Mouse (Mus musculus) frontal cortex, postnatal 14 days (tissue): Measurements from ENCODE around the gene Rtn2.

ENCODE experiments used
- DNase-seq, 2 experiments: peaks; one replicate each; pipeline ENCODE4 v3.0.0; 2022; ENCODE audit warnings: low spot score in 2 of 2

Gene Rtn2

DNA sequence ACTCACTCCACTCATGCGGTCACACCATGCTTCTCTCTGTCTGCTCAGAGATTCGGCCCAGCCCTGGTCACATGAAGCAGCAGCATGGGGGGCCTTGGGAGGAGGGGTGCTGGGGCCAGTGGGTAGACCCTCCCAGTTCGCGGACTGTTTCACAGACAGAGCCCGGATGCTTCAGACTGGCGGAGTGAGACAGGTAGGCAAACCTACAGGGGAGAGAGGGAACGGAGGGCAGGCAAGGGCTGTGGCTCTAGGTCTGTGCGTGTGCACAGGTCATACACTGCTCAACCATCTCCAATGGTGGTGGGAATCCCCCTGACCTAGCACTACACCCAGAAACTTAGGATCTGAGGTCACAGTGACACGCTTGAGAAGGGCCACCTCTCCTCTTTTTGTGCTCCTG lies 37.0 kb downstream of the Rtn2 start:
- DNase-seq: no peak

DNA sequence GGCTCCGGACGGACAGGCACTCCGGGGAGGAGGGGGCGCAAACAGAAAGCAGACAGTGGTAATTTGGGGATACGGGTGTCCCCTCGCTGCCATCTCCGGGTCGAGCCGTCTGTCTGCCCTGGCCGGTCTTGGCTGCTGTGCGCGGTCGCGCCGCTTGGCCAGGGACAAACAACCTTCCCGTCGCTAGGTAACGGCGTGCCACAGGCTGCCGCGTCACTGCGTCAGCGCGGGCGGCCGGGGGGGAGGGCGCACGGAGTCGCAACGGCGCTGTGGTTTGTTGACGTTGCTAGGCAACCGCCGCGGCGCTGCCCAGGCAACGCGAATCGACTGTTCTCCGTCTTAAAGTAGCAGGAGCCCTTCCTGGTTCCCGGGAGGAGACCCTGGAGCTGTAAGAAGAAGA lies 37.5 kb downstream of the Rtn2 start:
- DNase-seq: peak; percentile 91

DNA sequence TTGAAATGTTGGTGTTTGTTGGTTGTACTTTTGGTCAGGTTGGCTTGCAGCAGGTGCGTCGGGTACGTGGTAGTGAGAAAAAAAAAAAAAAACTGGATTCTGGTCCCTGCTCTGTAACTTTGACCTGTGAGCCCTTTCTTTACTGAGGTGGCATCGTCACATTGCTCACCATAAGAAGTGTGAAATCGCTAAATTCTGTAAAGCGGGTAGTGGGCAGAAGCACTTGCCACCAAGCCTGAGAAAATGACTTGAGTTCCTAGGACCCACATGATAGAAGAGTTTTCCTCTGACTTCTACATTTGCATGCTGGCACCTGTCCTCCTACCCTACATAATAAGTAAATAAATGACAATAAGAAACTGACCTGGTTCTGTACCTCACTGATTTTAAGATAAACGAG lies 38.2 kb downstream of the Rtn2 start:
- no peak for DNase-seq

DNA sequence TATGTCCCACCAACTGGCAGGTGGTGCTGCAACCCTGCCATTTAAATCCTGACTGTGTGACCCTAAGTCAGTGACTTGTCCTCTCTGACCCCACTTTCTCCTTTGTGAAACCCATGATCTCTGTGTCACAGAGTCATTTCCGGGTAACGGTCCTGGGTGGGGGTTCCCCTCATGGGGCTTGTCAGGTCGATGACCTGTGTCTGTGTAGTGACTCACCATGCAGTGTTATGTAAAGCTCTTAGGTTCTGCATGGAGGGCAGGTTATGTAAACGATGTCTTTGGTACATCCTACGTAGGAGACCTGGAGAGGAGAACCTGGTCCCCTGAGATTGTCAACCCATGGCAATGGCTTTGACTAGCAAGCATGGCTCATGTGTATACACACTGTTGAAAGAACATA lies 39.0 kb downstream of the Rtn2 start:
- no peak for DNase-seq

DNA sequence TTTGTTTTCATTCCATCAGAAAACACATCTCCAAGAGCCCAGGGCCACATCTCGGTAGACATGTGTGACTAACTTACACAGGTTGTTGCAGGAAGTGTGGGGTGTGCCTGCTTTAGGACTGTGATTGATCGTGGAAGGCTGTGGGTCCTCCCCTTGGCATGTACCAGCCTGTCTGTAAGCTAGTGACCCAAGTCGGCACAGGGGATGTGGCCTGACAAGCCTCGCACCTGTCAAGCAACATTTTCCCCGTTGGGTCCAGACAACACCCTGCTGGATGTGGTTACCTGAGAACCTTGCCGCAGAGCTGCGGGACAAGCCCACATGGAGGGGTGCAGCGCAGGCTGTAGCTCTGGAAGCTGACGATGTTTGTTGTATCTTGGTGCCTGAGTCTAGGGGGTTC lies 40.1 kb downstream of the Rtn2 start:
- no peak for DNase-seq

DNA sequence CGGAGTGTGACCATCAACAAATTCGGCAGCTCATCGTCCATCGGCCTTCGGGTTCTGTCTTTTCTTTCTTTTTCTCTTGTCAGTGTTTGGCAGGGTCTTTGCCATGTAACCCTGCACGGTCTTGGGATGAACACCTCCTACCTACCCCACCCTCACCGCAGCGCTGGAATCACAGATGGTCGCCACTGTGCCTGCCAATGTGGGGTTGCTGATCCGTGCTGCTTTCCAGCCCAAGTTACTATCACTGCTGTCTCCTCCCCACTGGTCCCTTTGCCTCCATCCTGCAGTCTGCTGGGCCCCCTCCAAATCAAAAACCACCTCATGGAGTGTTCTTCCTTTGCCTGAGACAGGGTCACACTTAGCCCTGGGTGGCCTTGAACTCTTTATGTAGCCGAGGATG lies 41.8 kb downstream of the Rtn2 start:
- no peak for DNase-seq

DNA sequence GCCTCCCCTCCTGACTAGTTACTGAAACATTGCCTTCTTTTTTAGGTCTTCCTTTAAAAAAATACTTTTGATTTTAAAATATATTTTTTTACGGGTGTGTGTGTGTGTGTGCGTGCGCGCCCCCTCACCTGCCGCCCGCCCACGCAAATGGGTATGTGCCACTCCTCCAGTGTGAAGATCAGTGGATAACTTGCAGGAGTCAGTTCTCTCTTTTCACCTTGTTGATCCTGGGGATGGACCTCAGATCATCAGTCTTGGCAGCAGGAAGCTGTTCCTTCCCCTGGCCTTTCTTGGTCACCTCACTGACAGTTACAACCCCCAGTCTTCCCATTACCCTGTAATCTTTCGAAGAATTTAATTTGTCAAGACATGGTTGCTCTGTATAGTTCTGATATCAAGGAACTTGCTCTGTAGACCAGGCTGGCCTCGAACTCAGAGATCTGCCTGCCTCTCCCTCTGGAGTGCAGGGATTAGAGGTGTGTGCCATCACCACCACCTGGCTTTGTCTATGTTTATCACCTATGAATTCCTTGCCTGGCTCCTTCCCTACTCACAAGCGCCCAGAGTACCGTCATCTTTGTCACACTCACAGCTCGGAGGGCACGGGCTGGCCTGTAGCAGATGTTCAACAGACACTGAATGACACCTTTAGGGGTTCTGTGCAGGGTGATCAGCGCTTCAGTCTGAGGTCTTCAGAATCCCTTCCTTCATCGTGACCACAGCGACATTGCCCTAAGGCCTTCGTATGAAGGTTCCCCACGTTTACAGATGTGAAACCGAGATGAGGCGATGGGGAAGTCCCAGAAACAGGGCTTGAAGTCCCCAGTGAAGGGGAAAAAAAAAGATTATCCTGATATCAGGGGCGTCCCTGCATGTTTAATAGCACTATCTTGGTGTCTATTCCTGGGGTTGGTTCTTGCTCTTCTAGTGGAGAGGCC lies 43.1 kb downstream of the Rtn2 start:
- no peak for DNase-seq

DNA sequence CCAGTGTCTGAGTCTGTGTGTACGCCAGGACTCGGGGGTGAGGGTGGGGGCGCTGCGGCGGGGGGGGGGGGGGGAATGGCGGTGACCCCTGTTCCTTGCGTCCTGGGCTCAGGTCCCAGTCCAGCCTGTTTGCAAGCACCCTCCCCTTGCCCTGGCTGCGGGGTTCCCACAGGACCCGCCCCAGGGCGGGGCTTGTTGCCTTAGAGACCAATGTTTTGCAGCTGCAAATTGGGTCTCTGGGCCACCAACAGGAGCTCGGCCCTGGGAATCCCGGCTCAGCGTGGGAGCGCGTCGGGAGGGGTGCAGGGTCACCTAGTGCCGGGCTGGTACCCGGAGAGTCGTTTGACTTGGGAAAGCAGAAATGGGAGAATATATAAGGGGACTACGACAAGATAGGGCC lies 43.9 kb downstream of the Rtn2 start:
- peak; percentile 56 to 59 for DNase-seq

DNA sequence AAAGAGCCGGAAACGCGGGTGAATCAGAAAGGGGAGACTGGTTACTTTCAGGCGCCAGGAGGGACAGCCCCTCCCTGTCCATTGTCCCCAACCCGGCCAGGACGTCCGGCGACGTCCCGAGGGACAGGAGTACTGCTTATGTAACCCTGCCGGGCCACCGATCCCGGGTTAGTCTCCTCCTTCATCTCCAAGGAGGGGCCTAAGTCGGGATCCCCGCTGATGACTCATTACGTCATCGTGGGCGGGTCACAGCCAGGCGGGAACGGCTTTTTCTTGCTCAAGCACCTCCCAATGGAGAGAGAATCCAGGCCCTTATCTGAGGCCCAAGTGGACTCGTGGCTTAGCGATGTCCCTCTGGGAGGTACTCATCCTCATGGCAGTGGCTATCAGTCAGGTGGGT lies 44.7 kb downstream of the Rtn2 start:
- peak; percentile 81 to 82 for DNase-seq

DNA sequence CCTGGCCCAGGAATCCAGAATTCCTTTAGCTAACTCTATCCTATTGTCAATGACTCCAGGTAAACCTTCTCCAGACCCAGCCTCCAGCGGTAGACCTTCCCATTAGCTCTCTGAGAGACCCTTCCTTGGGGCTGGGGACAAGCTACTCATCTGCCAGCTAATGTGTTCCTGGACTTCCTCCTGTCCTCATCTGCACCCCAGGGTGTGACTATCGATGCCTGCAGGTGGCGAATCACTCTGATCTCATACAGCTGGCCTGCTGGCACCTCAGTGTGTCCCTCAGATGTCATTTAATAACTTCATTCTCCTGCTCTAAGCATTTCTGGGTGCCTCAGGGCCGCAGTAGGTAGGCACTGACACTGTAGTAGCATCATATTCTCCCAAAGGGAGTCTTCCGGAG lies 45.4 kb downstream of the Rtn2 start:
- no peak for DNase-seq

DNA sequence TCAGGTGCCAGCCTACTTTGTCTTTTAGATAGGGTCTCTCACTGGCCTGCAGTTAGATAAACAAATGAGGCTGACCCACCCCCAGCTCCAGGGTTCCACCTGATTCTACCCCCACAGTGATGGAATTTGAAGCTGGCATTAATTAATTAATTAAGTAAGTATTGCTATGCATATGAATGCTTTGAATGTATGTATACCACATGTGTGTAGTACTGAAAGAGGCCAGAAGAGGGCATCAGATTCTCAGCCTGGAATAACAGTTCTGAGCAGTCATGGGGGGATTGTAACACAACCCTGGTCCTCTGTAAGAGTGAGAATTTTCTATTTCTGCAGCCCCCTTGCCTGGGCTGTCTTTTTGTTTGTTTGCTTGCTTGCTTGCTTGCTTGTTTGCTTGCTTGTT lies 46.0 kb downstream of the Rtn2 start:
- no peak for DNase-seq

DNA sequence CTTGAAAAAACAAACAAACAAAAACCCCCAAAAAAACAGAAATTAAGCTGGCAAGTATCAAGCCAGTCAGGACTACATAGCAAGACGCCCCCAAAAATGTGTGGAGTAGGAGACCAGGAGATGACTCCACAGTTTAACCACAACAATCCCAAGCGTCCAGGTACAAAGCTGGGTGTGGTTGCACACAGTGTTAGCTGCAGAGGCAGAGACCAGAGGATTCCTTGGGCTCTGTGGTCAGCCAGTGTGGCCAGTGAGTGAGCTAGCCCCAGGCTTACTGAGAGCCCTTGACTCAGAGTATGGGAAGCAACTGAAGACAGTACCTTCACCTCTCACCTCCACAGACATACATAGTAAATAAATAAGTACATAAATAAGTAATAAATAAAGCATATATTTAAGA lies 49.5 kb downstream of the Rtn2 start:
- no peak for DNase-seq

DNA sequence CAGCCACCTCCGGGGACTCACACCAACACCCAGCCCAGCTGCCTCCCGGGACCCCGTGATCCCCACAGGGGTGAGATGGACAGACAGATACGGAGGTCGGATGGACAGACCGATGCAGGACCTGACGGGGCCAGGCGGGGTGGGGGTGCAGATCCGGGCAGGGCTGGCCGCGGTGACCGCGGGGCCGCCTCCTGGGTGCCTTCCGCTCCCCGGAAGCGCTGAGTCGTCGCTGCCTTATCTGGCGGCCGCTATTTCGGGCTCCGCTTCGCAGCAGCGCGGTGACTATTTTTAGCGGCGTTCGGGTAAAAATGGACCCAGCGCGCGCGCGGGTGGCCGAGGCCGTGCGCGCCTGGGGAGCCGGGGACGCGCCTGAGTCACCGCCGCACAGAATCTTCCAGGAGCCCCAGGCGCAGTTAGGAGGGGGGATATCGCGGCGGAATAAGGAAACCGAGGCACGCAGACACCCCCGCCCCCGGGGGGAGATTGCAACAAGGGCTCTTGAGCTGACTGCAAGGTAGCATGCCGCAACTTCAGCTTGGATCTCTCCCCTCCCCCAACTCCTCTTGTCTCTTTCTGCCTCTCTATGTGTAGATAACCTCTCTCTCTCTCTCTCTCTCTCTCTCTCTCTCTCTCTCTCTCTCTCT lies 50.4 kb downstream of the Rtn2 start:
- peak; percentile 71 to 76 for DNase-seq

DNA sequence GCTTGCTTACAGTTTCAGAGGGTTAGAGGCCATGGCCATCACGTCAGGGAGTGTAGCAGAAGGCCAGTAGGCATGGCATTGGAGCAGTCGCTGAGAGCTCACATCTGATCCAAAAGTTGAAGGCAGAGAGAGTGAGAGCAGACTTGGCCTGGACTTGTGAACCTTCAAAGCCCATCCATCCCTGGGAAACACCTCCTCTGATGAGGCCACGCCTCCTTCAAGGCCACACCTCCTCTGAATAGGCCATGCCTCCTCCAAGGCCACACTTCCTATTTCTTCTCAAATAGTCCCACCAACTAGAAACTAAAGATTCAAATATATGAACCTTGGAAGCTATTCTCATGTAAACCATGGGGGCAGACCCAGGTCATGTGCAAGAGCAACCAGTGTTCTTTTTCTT lies 53.2 kb downstream of the Rtn2 start:
- DNase-seq: no peak

DNA sequence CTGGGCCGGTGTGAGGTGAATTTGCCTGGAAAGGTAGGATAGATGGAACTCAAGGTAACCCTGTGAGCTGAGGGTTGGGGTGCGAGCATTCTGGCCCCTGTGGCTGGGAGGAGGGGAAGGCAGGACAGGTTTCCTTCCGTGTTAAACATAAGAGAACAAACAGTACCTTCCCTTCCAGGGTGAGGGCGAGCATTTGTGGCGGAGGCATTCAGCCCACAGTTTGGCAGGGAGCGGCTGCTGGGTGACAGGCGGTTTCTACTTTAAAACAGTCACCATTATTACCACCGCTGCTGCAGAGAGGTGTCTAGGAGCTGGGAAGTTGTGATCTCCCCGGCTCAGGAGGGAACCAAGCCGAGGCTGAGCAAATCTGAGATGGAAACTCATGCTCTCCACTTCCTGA lies 54.7 kb downstream of the Rtn2 start:
- no peak for DNase-seq

DNA sequence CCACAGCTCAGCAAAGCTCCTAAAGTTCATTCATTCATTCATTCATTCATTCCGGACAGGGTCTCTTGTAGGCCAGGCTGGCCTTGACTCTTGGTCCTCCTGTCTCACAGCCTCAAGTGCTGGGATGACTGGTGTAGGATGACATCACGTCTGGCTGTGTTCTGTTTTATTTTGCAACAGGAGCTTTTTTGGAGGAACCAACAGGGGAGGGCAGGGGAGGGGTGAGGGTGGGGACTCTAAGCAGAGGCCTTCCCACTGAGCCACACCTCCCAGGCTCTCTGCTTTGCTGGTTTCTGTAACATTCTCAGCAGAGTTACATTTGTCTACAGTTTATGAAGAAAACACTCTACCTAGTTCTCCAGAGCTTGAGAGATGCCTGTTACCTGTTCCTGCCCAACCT lies 55.6 kb downstream of the Rtn2 start:
- no peak for DNase-seq

DNA sequence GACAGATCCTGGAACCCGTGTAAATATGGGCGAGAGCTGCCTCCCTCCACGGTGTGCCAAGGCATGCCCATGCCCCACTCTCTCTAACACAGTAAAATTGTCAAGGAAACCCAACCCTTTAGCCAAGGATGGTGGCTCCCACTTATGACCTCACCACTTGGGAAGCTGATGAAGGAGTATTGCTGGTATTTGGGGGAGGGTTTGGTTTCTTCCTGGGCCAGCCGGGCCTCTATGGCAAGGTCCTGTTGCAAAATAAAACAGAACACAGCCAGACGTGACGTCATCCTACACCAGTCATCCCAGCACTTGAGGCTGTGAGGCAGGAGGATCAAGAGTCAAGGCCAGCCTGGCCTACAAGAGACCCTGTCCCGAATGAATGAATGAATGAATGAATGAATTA lies 56.2 kb downstream of the Rtn2 start:
- no peak for DNase-seq

DNA sequence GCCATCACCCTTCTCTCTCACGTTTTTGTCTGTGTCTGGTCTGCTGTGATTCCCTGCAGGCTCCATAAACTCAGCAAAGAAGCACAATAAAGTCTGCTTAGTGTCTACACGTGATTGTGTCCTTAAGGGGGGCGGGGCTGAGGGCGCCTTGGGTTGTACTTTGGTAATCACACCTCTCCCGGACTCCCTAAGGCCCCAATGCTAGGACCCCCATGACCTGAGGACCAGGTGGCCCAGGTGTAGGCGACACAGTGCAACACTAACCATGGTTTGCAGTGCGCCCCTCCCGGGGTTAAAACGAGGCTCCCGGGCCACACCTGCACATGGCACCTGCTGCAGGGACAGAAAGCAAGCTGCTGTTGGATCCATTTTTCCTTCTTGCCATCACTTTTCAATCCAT lies 58.8 kb downstream of the Rtn2 start:
- DNase-seq: no peak

DNA sequence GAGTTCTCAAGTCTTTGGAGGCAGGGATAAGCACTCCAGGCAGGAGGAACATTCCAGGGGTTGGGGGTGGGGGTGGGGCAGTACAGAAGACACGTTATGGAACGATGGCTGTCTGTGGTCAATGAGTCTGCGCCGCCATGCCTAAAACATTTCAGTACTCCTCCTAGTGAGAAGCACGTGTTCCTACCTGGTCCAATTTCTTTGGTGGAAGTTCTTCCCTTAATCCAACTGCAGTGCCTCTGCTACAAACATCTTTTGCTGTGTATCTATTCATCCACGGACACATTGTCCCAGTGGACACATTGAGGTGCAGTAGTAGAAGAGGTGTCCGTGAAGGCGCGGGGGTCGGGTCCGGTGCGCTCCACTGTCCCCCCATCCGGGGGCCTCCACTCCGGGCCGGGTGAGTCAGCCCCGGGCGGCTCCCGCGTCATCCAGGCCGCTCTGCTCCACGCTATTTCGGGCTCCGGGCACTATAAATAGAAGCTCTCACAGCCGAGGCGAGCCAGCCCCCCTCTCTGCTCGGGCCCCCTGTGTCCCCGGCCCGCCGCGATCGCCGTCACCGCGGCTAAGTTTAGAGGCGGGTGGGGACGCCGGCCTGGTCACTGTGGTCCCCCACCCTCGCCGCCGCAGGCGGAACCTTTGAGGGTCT lies 59.5 kb downstream of the Rtn2 start:
- DNase-seq: peak in 1 of 2 experiments; percentile 48

DNA sequence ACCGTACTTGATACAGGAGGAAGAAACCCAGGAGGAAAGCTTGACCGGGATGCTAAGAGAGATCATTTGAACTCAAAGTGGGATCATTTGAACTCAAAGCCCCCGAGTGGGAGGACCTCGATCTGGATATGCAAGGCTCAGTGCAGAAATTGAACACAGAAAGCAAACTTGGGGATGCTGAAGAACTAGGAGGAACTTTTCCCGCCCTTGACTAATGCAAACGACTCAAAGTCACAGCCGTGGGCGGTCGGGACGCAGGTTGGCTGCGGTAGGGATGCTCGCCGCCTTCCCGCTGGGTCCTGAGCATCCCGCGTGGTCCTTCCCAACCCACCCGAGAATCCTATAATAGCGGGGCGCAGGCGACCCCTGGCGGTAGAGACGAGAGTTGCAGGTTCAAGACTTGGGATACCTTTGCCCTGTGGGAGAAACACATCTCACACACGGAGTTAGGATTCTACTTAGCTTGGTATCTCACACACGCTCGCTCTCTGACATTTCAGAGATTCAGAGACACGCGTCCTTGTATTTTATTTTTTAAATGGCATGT lies 60.1 kb downstream of the Rtn2 start:
- peak; percentile 78 to 92 for DNase-seq

DNA sequence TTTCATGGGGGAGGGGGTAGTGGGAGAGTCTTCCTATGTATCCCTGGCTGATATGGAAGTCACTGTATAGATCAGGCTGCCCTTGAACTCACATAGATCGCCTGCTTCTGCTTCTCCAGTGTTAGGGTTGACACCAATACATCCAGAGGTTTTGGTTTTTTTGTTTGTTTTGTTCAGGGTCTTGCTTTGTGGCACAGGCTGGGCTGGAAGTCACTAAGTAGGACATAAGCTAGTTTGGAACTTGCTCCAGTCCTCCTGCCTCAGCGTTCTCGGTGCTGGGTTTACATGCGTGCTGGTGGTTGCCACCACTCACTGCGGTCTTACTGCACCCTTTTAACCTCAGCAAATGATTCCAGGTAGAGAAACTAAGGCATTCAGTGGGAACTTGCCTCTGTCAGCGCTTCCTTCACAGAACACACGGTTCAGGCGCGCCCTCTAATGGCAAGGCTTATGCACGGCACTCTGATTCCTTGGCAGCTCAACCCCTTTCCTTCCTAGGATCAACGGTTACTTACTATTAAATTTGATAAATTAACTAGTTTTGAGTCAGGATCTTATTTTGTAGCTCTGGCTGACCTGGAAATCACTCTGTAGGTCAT lies 60.9 kb downstream of the Rtn2 start:
- peak in 1 of 2 experiments; percentile 73 for DNase-seq

DNA sequence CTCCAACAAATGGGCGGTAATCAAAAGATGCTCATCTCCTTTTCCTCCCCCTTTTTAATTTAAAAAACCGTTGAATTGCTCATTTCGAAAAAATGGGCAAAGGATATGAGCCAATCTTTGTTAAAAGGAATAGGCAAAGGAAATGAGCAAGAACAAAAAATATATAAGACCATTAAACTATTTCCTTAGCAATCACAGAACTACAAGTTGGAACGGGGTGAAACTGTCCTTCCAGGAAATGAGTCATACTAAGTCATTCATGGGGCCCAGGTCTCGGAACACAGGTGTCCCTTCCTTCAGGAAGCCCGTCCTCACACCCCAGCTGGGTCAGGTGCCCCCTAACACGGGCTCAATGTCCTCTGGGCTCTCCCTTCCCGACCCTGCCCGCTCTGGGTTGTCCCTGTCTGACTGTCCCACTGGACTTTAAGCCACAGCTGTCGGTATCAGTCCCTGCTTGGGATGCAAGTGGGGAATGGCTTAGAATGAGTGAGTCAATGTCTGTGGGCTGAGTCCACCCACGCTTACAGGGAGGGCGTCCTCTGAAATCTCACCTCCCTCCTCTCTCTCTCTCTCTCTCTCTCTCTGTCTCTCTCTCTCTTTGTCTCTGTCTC lies 61.9 kb downstream of the Rtn2 start, which contains the start of gene Ercc1:
Gene Ercc1 (plus strand): TSS at position 542 of the 611 bp plus-strand sequence.
- DNase-seq: no peak
